Mouse (Mus musculus) heart, postnatal 0 days (tissue): ENCODE measurements at regions not wholly inside any gene's neighbourhood (a gene's known extent, or its start where the extent isn't known, plus 50 kb on each side); places are given as distances from the start of the nearest gene placed in this dataset.

Source experiments
- ATAC-seq: fragments of 200-750 bp; cut with Nextera tagmentation; 2 replicates; pipeline ENCODE4 v1.8.0; 2017; ENCODE audit warnings: low read depth, moderate number of reproducible peaks, moderate library complexity; ENCODE audit not compliant: insufficient read depth
- DNase-seq: peaks from one replicate; pipeline ENCODE4 v3.0.0-alpha.2; 2016; ENCODE audit warnings: low spot score
- H3K27ac ChIP-seq: fragments of 300-500 bp; sonication (generic); 2 replicates; pipeline ENCODE4 v1.5.1; 2014; ENCODE audit warnings: low read depth, mild to moderate bottlenecking
- H3K27me3 ChIP-seq: fragments of 300-500 bp; sonication (generic); 2 replicates; pipeline ENCODE4 v1.6.1; 2014; ENCODE audit warnings: low read length, mixed read lengths; ENCODE audit not compliant: control insufficient read depth, insufficient read depth
- H3K36me3 ChIP-seq: fragments of 300-500 bp; sonication (generic); replicated peaks from 2 replicates; pipeline ENCODE4 v1.6.1; 2014; ENCODE audit warnings: low read length, mixed read lengths; ENCODE audit not compliant: control insufficient read depth, insufficient read depth
- H3K4me1 ChIP-seq: fragments of 300-500 bp; sonication (generic); 2 replicates; pipeline ENCODE4 v1.6.1; 2014; ENCODE audit warnings: antibody characterized with exemption; ENCODE audit not compliant: control insufficient read depth, insufficient read depth
- H3K4me2 ChIP-seq: fragments of 300-500 bp; sonication (generic); 2 replicates; pipeline ENCODE4 v1.6.1; 2014; ENCODE audit warnings: low read depth, mild to moderate bottlenecking, low read length, moderate library complexity
- H3K4me3 ChIP-seq: fragments of 300-500 bp; sonication (generic); 2 replicates; pipeline ENCODE4 v1.5.1; 2014; ENCODE audit warnings: low read depth, low read length
- H3K9ac ChIP-seq: fragments of 300-500 bp; sonication (generic); replicated peaks from 2 replicates; pipeline ENCODE4 v1.6.1; 2014; ENCODE audit warnings: low read depth, low read length, mixed read lengths
- H3K9me3 ChIP-seq: fragments of 300-500 bp; sonication (generic); replicated peaks from 2 replicates; pipeline ENCODE4 v1.6.1; 2016; ENCODE audit warnings: low read length; ENCODE audit not compliant: control insufficient read depth
- CTCF ChIP-seq: IDR thresholded peaks from 2 replicates; pipeline ENCODE4 v1.5.1; 2016; ENCODE audit warnings: antibody characterized with exemption, control low read depth, low read depth
- EP300 ChIP-seq: IDR thresholded peaks from 2 replicates; pipeline ENCODE4 v1.6.1; 2016; ENCODE audit warnings: antibody characterized with exemption, low read depth
- WGBS: fragments of 180-500 bp; shearing (Covaris S2); extraction: QIAGEN DNeasy Blood & Tissue Kit; methylation state at CpG from one replicate; pipeline ENCODE4 v1.1.7; 2014; 5-methylcytosine and 5-hydroxymethylcytosine counted together

GRCm38 (mm10) chr8:113581704-113582103 lies 53.7 kb upstream of the Mon1b start:
- Histone ChIP-seq H3K27me3 (no peaks in the 10 kb centered on the region), H3K4me1 (peaks cover 5% of the 10 kb centered on the region; the same call in 1 of the 2 replicates), H3K4me3 (no peak overlapping the region), H3K27ac (no peak overlapping the region), H3K36me3 (no peaks in the 10 kb centered on the region), H3K9me3 (no peaks in the 10 kb centered on the region), H3K9ac (no peak overlapping the region), H3K4me2 (no peak overlapping the region)
- ATAC-seq = no peak
- no peak for DNase-seq
- TF ChIP-seq EP300 (no peak), CTCF (no peak)
- 31% methylated on average over 12 of the region's 12 CpGs for WGBS

- peak overlapping the region; percentile 36; the same call in 1 of the 2 replicates for H3K4me2 ChIP-seq
- H3K4me3 ChIP-seq = no peak overlapping the region
- peak; percentile 43 for DNase-seq
- ATAC-seq = peak; percentile 41; the same call in 1 of the 2 replicates
- TF ChIP-seq CTCF (peak; percentile 70), EP300 (no peak)
- no peak overlapping the region for H3K27ac ChIP-seq
- WGBS = 22% methylated on average over 16 of the region's 16 CpGs
- peaks cover 5% of the 10 kb centered on the region; the same call in 1 of the 2 replicates for H3K4me1 ChIP-seq
- H3K9ac ChIP-seq = no peak overlapping the region
- no peaks in the 10 kb centered on the region for H3K27me3 ChIP-seq
- H3K9me3 ChIP-seq = no peaks in the 10 kb centered on the region
- H3K36me3 ChIP-seq = no peaks in the 10 kb centered on the region
Measured at GRCm38 (mm10) chr8:113582180-113582975, 53.0 kb upstream of the Mon1b start.

- ATAC-seq (no peak), DNase-seq (no peak)
- no peaks in the 10 kb centered on the region for H3K27me3 ChIP-seq
- H3K9ac ChIP-seq = no peak overlapping the region
- H3K9me3 ChIP-seq = no peaks in the 10 kb centered on the region
- H3K4me3 ChIP-seq = no peak overlapping the region
- H3K4me1 ChIP-seq = peaks cover 5% of the 10 kb centered on the region; the same call in 1 of the 2 replicates
- TF ChIP-seq EP300 (no peak), CTCF (no peak)
- H3K36me3 ChIP-seq = no peaks in the 10 kb centered on the region
- H3K27ac ChIP-seq = no peak overlapping the region
- H3K4me2 ChIP-seq = no peak overlapping the region
- 64% methylated on average over 10 of the region's 10 CpGs for WGBS
Measured at GRCm38 (mm10) chr8:113583801-113584200, 51.6 kb upstream of the Mon1b start.
